Mouse (Mus musculus) forebrain, embryonic 15.5 days (tissue): ENCODE data around the gene Uevld. TPM values are rescaled to one million over a fixed set of nuclear protein-coding genes. Genes with fewer than 3 reads are reported as not detected.
"Not testable (repeated sequence)": the region's sequence is repeated elsewhere in the genome, so short reads cannot be mapped to it uniquely, and the experiment has no call there.

Source experiments
- ATAC-seq: fragments of 200-750 bp; cut with Nextera tagmentation; replicated peaks from 2 replicates; pipeline ENCODE4 v1.8.0; 2017; ENCODE audit warnings: mild to moderate bottlenecking, moderate TSS enrichment, moderate library complexity
- H3K27ac ChIP-seq: fragments of 300-500 bp; sonication (generic); replicated peaks from 2 replicates; pipeline ENCODE4 v1.5.1; 2015; ENCODE audit warnings: mild to moderate bottlenecking, inconsistent platforms
- H3K27me3 ChIP-seq: fragments of 300-500 bp; sonication (generic); 2 replicates; pipeline ENCODE4 v1.6.1; 2015; ENCODE audit warnings: inconsistent platforms
- H3K36me3 ChIP-seq: fragments of 300-500 bp; sonication (generic); 2 replicates; pipeline ENCODE4 v1.6.1; 2015; ENCODE audit warnings: mild to moderate bottlenecking, inconsistent platforms
- H3K4me1 ChIP-seq: fragments of 300-500 bp; sonication (generic); 2 replicates; pipeline ENCODE4 v1.6.1; 2015; ENCODE audit warnings: inconsistent platforms
- H3K4me2 ChIP-seq: fragments of 300-500 bp; sonication (generic); replicated peaks from 2 replicates; pipeline ENCODE4 v1.6.1; 2015; ENCODE audit warnings: mild to moderate bottlenecking, inconsistent platforms
- H3K4me3 ChIP-seq: fragments of 300-500 bp; sonication (generic); 2 replicates; pipeline ENCODE4 v1.5.1; 2015; ENCODE audit warnings: mild to moderate bottlenecking, inconsistent platforms
- H3K9ac ChIP-seq: fragments of 300-500 bp; sonication (generic); replicated peaks from 2 replicates; pipeline ENCODE4 v1.6.1; 2015; ENCODE audit warnings: mild to moderate bottlenecking, inconsistent platforms
- H3K9me3 ChIP-seq: fragments of 300-500 bp; sonication (generic); 2 replicates; pipeline ENCODE4 v1.6.1; 2016; ENCODE audit warnings: inconsistent platforms
- WGBS: fragments of 180-500 bp; shearing (Covaris S2); methylation state at CpG from one replicate; pipeline ENCODE4 v1.1.7; 2015; ENCODE audit warnings: mixed read lengths; 5-methylcytosine and 5-hydroxymethylcytosine counted together
- polyA plus RNA-seq: library from polyadenylated mRNA; unstranded; fragments of >200 nt; fragmentation: Nextera tagmentation; extraction: Ambion mirVana; gene quantifications from 2 replicates; pipeline ENCODE4 v1.2.1, GENCODE M21; 2015

The Uevld gene
- polyA plus RNA-seq, 1 experiment from 2014 or later: 8.1 TPM

DNA sequence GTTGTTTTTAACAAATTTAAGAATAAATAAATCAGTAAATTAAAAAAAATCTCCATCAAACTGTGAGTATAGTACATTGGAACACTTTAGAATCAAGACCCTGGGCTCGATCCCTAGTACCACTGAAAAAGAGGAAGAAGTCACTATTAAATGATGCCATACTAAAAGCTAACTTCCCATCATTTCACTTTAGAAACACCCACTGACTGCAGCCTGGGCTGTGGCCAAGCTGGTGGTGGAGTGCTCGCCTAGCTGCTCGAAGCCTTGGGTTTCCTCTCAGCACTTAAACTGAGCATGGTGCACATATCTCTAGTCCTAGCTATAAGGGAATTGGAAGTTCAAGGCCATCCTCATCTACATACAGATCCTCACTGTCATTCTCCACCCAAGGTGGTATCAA is 47.1 kb downstream of the Uevld start:
- ATAC-seq: no peak
- H3K27me3 ChIP-seq: no peaks in the 10 kb centered on the region
- H3K9ac ChIP-seq: no peak overlapping the region
- no peak overlapping the region for H3K27ac ChIP-seq
- H3K4me1 ChIP-seq: peaks cover 6% of the 10 kb centered on the region; the same call in 1 of the 2 replicates
- 98% methylated on average over 3 of the region's 3 CpGs for WGBS
- no peak overlapping the region for H3K4me2 ChIP-seq
- no peak overlapping the region for H3K4me3 ChIP-seq
- peaks cover 77% of the 10 kb centered on the region for H3K36me3 ChIP-seq
- H3K9me3 ChIP-seq: no peaks in the 10 kb centered on the region

DNA sequence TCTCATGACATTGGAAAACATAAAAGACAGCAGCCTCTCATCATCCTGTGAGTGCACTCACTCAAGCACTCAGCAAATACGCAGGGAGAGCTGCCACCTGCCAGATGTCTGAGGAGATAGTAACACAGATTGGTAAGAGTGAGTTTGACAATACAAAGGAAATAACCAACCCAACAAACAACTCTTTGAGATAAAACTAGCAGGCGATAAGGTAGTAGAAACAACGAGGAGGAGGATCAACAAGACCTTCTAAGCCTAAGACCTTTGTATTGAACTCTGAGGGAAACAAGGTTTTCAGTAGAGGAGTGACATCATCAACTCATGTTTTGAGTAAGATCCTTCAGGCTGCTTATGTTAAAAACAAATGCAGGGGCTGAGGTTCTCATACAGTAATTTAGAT is 59.0 kb downstream of the Uevld start:
- Histone ChIP-seq H3K4me3 (no peak overlapping the region), H3K9ac (no peak overlapping the region), H3K36me3 (peaks cover 90% of the 10 kb centered on the region), H3K4me1 (no peaks in the 10 kb centered on the region), H3K27ac (no peak overlapping the region), H3K4me2 (no peak overlapping the region), H3K27me3 (no peaks in the 10 kb centered on the region), H3K9me3 (no peaks in the 10 kb centered on the region)
- WGBS: 95% methylated on average over 3 of the region's 3 CpGs
- ATAC-seq: no peak

DNA sequence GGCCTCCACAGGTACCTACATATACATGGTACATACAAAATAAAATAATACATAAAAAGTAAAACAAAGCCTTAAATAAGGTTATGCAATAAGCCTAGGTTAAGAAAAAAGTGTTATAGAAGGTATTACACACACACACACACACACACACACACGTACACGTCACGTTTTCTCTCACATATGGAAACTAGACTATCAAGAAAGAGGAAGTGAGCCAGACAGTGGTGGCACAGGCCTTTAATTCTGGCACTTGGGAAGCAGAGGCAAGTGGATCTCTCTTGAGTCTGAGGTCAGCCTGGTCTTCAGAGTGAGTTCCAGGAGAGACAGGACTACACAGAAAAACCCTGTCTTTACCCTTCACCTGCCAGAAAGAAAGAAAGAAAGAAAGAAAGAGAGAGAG is 62.8 kb downstream of the Uevld start:
- H3K4me2 ChIP-seq: no peak overlapping the region
- no peak overlapping the region for H3K27ac ChIP-seq
- WGBS: 96% methylated on average over 3 of the region's 3 CpGs
- no peaks in the 10 kb centered on the region for H3K27me3 ChIP-seq
- no peak for ATAC-seq
- H3K9ac ChIP-seq: no peak overlapping the region
- no peaks in the 10 kb centered on the region for H3K4me1 ChIP-seq
- H3K4me3 ChIP-seq: no peak overlapping the region
- no peaks in the 10 kb centered on the region for H3K9me3 ChIP-seq
- peaks cover 90% of the 10 kb centered on the region for H3K36me3 ChIP-seq

DNA sequence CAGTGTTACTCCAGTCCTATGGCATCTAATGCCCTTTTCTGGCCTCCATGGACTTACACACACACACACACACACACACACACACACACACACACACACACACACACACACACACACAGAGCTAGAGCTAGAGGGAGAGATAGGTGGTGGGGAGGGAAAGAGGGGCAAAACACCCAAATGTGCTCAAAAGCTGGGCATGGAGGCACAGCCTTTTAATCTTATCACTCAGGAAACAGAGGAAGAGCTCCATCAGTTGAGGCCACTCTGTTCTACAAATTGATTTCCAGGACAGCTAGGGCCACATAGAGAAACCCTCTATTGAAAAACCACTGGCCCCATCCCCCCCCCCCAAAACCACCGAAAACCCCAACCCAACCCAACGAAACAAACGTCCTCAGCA is 75.0 kb downstream of the Uevld start:
- H3K9ac ChIP-seq: no peak overlapping the region
- no peaks in the 10 kb centered on the region for H3K4me1 ChIP-seq
- H3K4me3 ChIP-seq: no peak overlapping the region
- no peak for ATAC-seq
- H3K4me2 ChIP-seq: no peak overlapping the region
- 78% methylated on average over 3 of the region's 3 CpGs for WGBS
- no peaks in the 10 kb centered on the region for H3K27me3 ChIP-seq
- no peak overlapping the region for H3K27ac ChIP-seq
- no peaks in the 10 kb centered on the region for H3K9me3 ChIP-seq
- peaks cover 39% of the 10 kb centered on the region for H3K36me3 ChIP-seq

DNA sequence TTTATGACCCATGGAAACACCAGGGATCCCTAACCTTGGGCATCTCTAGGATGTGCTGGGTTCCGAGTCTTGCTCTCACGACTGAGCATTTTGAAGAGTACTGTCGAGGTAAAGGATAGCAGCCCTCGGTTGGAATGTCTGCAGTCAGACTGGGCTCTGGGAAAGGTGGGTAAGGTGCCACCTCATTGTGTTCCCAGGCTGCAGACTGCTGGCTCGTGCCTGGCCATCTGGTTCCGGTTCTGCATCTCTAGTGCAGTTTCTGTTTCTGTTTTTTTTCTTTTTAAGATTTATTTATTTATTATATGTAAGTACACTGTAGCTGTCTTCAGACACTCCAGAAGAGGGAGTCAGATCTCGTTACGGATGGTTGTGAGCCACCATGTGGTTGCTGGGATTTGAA is 76.4 kb downstream of the Uevld start:
- H3K27me3 ChIP-seq, H3K4me1 ChIP-seq, H3K27ac ChIP-seq, H3K4me3 ChIP-seq, H3K9ac ChIP-seq, ATAC-seq, H3K9me3 ChIP-seq, H3K4me2 ChIP-seq: not testable (repeated sequence)
- H3K36me3 ChIP-seq: peaks cover 25% of the 10 kb centered on the region
- 78% methylated on average over 8 of the region's 8 CpGs for WGBS

DNA sequence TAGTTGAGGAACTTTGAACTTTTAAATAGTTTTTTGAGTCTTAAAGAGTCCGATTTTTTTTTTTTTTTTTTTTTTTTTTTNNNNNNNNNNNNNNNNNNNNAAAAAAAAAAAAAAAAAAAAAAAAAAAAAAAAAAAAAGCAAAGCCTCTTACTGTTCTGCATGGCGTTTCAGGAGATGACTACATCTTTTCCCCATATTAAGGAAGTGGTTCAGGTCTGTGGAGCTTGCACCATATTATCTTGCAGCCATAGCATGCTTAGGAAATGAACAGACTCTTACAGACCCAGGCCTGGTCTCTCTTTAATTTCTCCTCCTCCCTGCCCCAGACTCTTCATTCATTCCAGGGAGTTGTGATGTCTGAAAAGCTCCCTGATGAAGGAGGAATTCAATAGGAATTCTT is 77.3 kb downstream of the Uevld start:
- WGBS: 100% methylated on average over 2 of the region's 2 CpGs
- Histone ChIP-seq H3K9me3 (no peaks in the 10 kb centered on the region), H3K4me2 (no peak overlapping the region), H3K9ac (no peak overlapping the region), H3K27ac (no peak overlapping the region), H3K4me3 (no peak overlapping the region), H3K27me3 (no peaks in the 10 kb centered on the region), H3K4me1 (no peaks in the 10 kb centered on the region), H3K36me3 (peaks cover 16% of the 10 kb centered on the region)
- no peak for ATAC-seq

DNA sequence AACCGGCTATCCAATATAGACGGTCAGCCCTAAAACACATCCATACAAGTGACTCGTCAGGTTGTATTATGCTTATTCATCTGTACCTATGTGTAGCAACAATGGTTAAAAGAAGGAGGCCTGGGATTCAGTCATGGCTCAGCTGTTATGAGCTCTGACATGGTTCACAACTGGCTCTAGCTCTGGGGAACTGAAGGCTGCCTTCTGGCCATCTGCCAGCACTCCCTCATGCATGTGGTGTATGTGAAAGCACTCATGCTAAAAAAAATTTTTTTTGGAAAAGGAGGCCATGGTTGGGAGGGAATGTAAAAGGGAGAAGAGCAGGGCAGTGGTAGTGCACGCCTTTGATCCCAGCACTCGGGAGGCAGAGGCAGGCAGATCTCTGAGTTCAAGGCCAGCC is 78.5 kb downstream of the Uevld start:
- Histone ChIP-seq H3K4me3 (no peak overlapping the region), H3K36me3 (peaks cover 7% of the 10 kb centered on the region), H3K27me3 (no peaks in the 10 kb centered on the region), H3K4me2 (no peak overlapping the region), H3K4me1 (no peaks in the 10 kb centered on the region), H3K9ac (no peak overlapping the region), H3K9me3 (no peaks in the 10 kb centered on the region), H3K27ac (no peak overlapping the region)
- ATAC-seq: no peak
- WGBS: 96% methylated on average over 5 of the region's 5 CpGs

DNA sequence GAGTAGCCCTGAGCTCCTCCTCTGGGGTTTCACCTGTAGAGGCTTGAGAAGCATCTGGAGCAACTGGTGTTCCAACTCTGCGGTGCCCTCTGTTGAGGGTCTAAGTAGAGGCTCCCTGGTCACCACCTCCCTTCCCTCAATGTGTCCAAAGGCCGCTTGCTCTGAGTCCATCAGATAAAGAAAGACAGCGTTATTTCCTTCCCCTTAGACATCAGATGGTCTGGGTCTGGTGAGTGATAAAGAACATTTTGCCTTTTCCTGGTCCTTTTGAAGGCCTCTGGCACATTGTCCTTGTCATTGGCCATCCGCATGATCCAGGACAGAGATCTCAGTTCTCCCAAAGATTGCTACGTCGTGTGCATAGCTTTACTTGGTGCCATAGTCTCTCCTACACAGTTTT is 81.1 kb downstream of the Uevld start:
- no peaks in the 10 kb centered on the region for H3K9me3 ChIP-seq
- no peak for ATAC-seq
- H3K4me3 ChIP-seq: no peak overlapping the region
- H3K4me1 ChIP-seq: no peaks in the 10 kb centered on the region
- no peak overlapping the region for H3K4me2 ChIP-seq
- no peak overlapping the region for H3K9ac ChIP-seq
- 87% methylated on average over 6 of the region's 6 CpGs for WGBS
- no peaks in the 10 kb centered on the region for H3K36me3 ChIP-seq
- no peaks in the 10 kb centered on the region for H3K27me3 ChIP-seq
- H3K27ac ChIP-seq: no peak overlapping the region

DNA sequence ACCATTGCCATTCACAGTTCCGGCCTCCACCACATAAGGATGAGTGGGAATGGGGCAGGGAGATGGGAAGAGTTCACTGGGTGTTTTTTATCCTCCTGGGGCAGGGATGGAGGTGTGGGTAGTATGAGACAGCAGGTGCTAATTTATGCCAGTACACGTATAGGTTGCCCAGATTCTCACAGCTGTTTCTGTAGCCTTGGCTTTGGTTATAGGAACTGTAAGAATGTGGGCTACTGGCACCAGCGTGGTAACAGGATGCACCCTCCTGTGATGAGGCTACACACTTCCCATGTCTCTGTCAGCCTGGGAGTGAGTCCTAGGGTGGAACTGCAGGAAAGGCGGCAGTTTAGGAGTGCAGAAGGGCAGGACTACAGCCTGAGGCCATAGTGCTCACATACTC is 81.5 kb downstream of the Uevld start:
- Histone ChIP-seq H3K27ac (no peak overlapping the region), H3K4me2 (no peak overlapping the region), H3K4me3 (no peak overlapping the region), H3K9me3 (no peaks in the 10 kb centered on the region), H3K4me1 (no peaks in the 10 kb centered on the region), H3K36me3 (no peaks in the 10 kb centered on the region), H3K27me3 (no peaks in the 10 kb centered on the region), H3K9ac (no peak overlapping the region)
- ATAC-seq: no peak
- WGBS: 72% methylated on average over 4 of the region's 4 CpGs

Other genes starting within 250 kb of the Uevld start
- 19.6 and 22.8 TPM in 2 replicates for gene Saal1, start 247.8 kb downstream of the Uevld start, polyA plus RNA-seq
- gene Saa3, start 242.8 kb downstream of the Uevld start, polyA plus RNA-seq: not detected in 2 replicates
- not detected in 2 replicates for gene Saa4, start 225.9 kb downstream of the Uevld start, polyA plus RNA-seq
- not detected in 2 replicates for gene Saa1, start 215.5 kb downstream of the Uevld start, polyA plus RNA-seq
- gene Saa2, start 206.7 kb downstream of the Uevld start, polyA plus RNA-seq: not detected in 2 replicates
- gene Hps5, start 162.5 kb downstream of the Uevld start, polyA plus RNA-seq: 15.1 and 16.5 TPM in 2 replicates
- gene Gtf2h1, start 162.4 kb downstream of the Uevld start, polyA plus RNA-seq: 48.8 and 51.5 TPM in 2 replicates
- gene Ldha, start 117.1 kb downstream of the Uevld start, polyA plus RNA-seq: 744 and 772 TPM in 2 replicates
- not detected in 2 replicates for gene Ldhc, start 97.3 kb downstream of the Uevld start, polyA plus RNA-seq
- gene Tsg101, start 38.6 kb downstream of the Uevld start, polyA plus RNA-seq: 399 and 413 TPM in 2 replicates
- gene Gm9999, start 25.1 kb upstream of the Uevld start, polyA plus RNA-seq: not detected in 2 replicates
- gene Spty2d1, start 49.9 kb upstream of the Uevld start, polyA plus RNA-seq: 11.5 and 12.2 TPM in 2 replicates
- gene Tmem86a, start 92.1 kb upstream of the Uevld start, polyA plus RNA-seq: 25.4 and 25.7 TPM in 2 replicates
- 69.6 and 72.1 TPM in 2 replicates for gene Ptpn5, start 175.2 kb upstream of the Uevld start, polyA plus RNA-seq
- not detected in 2 replicates for gene Mrgpra6, start 246.4 kb upstream of the Uevld start, polyA plus RNA-seq